Mouse (Mus musculus): Measurements from ENCODE around the gene Rnf40.

GRCm38 (mm10) chr7:127636963-127637362, 48.4 kb downstream of the Rnf40 start:
- no peak for TF ChIP-seq GATA1 (IDR thresholded peaks at IDR 0.05; ENCODE audit: borderline replicate concordance, low read length)
- TF ChIP-seq CTCF (IDR thresholded peaks at IDR 0.05; ENCODE audit: low read depth, low read length), result no peak
